Mouse (Mus musculus) liver, embryonic 13.5 days (tissue): ENCODE data around the gene Kif5c. TPM values are rescaled to one million over a fixed set of nuclear protein-coding genes. Genes with fewer than 3 reads are reported as not detected.
A peak's percentile ranks its signal among the peaks of the same experiment; 100 is the strongest.

Source experiments
- ATAC-seq: fragments of 200-750 bp; cut with Nextera tagmentation; 2 replicates; pipeline ENCODE4 v1.8.0; 2017; ENCODE audit warnings: low read depth, mild to moderate bottlenecking, moderate number of reproducible peaks, moderate library complexity
- DNase-seq: peaks from one replicate; pipeline ENCODE4 v3.0.0; 2022
- H3K27ac ChIP-seq: fragments of 300-500 bp; sonication (generic); 2 replicates; pipeline ENCODE4 v1.5.1; 2015; ENCODE audit warnings: moderate library complexity, mild to moderate bottlenecking, inconsistent platforms
- H3K27me3 ChIP-seq: fragments of 300-500 bp; sonication (generic); 2 replicates; pipeline ENCODE4 v1.6.1; 2015; ENCODE audit warnings: mild to moderate bottlenecking, inconsistent platforms
- H3K36me3 ChIP-seq: fragments of 300-500 bp; sonication (generic); 2 replicates; pipeline ENCODE4 v1.6.1; 2015; ENCODE audit warnings: mild to moderate bottlenecking, inconsistent platforms
- H3K4me1 ChIP-seq: fragments of 300-500 bp; sonication (generic); replicated peaks from 2 replicates; pipeline ENCODE4 v1.6.1; 2015; ENCODE audit warnings: inconsistent platforms
- H3K4me2 ChIP-seq: fragments of 300-500 bp; sonication (generic); 2 replicates; pipeline ENCODE4 v1.6.1; 2015; ENCODE audit warnings: inconsistent platforms, mild to moderate bottlenecking, moderate library complexity
- H3K4me3 ChIP-seq: fragments of 300-500 bp; sonication (generic); replicated peaks from 2 replicates; pipeline ENCODE4 v1.5.1; 2015; ENCODE audit warnings: mild to moderate bottlenecking, inconsistent platforms
- H3K9ac ChIP-seq: fragments of 300-500 bp; sonication (generic); 2 replicates; pipeline ENCODE4 v1.6.1; 2015; ENCODE audit warnings: mild to moderate bottlenecking, inconsistent platforms
- H3K9me3 ChIP-seq: fragments of 300-500 bp; sonication (generic); replicated peaks from 2 replicates; pipeline ENCODE4 v1.6.1; 2016; ENCODE audit warnings: inconsistent platforms
- WGBS: fragments of 180-500 bp; shearing (Covaris S2); methylation state at CpG from one replicate; pipeline ENCODE4 v1.1.7; 2015; ENCODE audit not compliant: insufficient replicate concordance; 5-methylcytosine and 5-hydroxymethylcytosine counted together
- polyA plus RNA-seq: library from polyadenylated mRNA; unstranded; fragments of >200 nt; fragmentation: Nextera tagmentation; extraction: Ambion mirVana; gene quantifications from 2 replicates; pipeline ENCODE4 v1.2.1, GENCODE M21; 2015

Gene Kif5c
- polyA plus RNA-seq, 1 experiment from 2014 or later: 0.20 TPM

- no peak overlapping the region for H3K27ac ChIP-seq
- H3K4me2 ChIP-seq: no peak overlapping the region
- H3K36me3 ChIP-seq: no peaks in the 10 kb centered on the region
- 29% methylated on average over 4 of the region's 4 CpGs for WGBS
- DNase-seq (no peak), ATAC-seq (no peak)
- H3K4me3 ChIP-seq: no peak overlapping the region
- no peaks in the 10 kb centered on the region for H3K9me3 ChIP-seq
- H3K4me1 ChIP-seq: peaks cover 7% of the 10 kb centered on the region; the same call in 1 of the 2 replicates
- H3K27me3 ChIP-seq: no peaks in the 10 kb centered on the region
- no peak overlapping the region for H3K9ac ChIP-seq
Measured at GRCm38 (mm10) chr2:49811871-49812363, 192.8 kb downstream of the Kif5c start.

GRCm38 (mm10) chr2:49813151-49813550 is 194.1 kb downstream of the Kif5c start:
- WGBS: 35% methylated on average over 4 of the region's 4 CpGs
- Histone ChIP-seq H3K9ac (no peak overlapping the region), H3K4me1 (peaks cover 7% of the 10 kb centered on the region; the same call in 1 of the 2 replicates), H3K4me2 (no peak overlapping the region), H3K36me3 (no peaks in the 10 kb centered on the region), H3K9me3 (no peaks in the 10 kb centered on the region), H3K27ac (no peak overlapping the region), H3K27me3 (no peaks in the 10 kb centered on the region), H3K4me3 (no peak overlapping the region)
- DNase-seq (no peak), ATAC-seq (no peak)

- Histone ChIP-seq H3K4me3 (no peak overlapping the region), H3K27ac (no peak overlapping the region), H3K9me3 (no peaks in the 10 kb centered on the region), H3K9ac (no peak overlapping the region), H3K4me2 (no peak overlapping the region), H3K4me1 (peaks cover 7% of the 10 kb centered on the region; the same call in 1 of the 2 replicates), H3K36me3 (no peaks in the 10 kb centered on the region), H3K27me3 (no peaks in the 10 kb centered on the region)
- ATAC-seq: peak; percentile 29; the same call in 1 of the 2 replicates
- DNase-seq: no peak
- WGBS: 22% methylated on average over 6 of the region's 6 CpGs
Measured at GRCm38 (mm10) chr2:49814011-49814410, 194.9 kb downstream of the Kif5c start.

- Histone ChIP-seq H3K27me3 (no peaks in the 10 kb centered on the region), H3K27ac (no peak overlapping the region), H3K9me3 (no peaks in the 10 kb centered on the region), H3K4me3 (no peak overlapping the region), H3K4me2 (no peak overlapping the region), H3K9ac (no peak overlapping the region), H3K4me1 (peaks cover 7% of the 10 kb centered on the region; the same call in 1 of the 2 replicates), H3K36me3 (no peaks in the 10 kb centered on the region)
- DNase-seq (no peak), ATAC-seq (no peak)
- WGBS: 44% methylated on average over 3 of the region's 3 CpGs
Measured at GRCm38 (mm10) chr2:49815696-49816320, 196.7 kb downstream of the Kif5c start.

GRCm38 (mm10) chr2:49816549-49816948 is 197.5 kb downstream of the Kif5c start:
- Histone ChIP-seq H3K4me1 (peaks cover 7% of the 10 kb centered on the region; the same call in 1 of the 2 replicates), H3K36me3 (no peaks in the 10 kb centered on the region), H3K9ac (no peak overlapping the region), H3K4me2 (no peak overlapping the region), H3K9me3 (no peaks in the 10 kb centered on the region), H3K27me3 (no peaks in the 10 kb centered on the region), H3K4me3 (no peak overlapping the region), H3K27ac (no peak overlapping the region)
- ATAC-seq (no peak), DNase-seq (no peak)
- 70% methylated on average over 5 of the region's 5 CpGs for WGBS

- DNase-seq: no peak
- no peak for ATAC-seq
- Histone ChIP-seq H3K36me3 (no peaks in the 10 kb centered on the region), H3K9me3 (no peaks in the 10 kb centered on the region), H3K4me1 (peaks cover 7% of the 10 kb centered on the region; the same call in 1 of the 2 replicates), H3K9ac (no peak overlapping the region), H3K27ac (no peak overlapping the region), H3K4me2 (no peak overlapping the region), H3K27me3 (no peaks in the 10 kb centered on the region), H3K4me3 (no peak overlapping the region)
- 79% methylated on average over 3 of the region's 3 CpGs for WGBS
Measured at GRCm38 (mm10) chr2:49817151-49817550, 198.1 kb downstream of the Kif5c start.

GRCm38 (mm10) chr2:49818126-49818525 is 199.0 kb downstream of the Kif5c start:
- no peaks in the 10 kb centered on the region for H3K36me3 ChIP-seq
- H3K27me3 ChIP-seq: no peaks in the 10 kb centered on the region
- peaks cover 7% of the 10 kb centered on the region; the same call in 1 of the 2 replicates for H3K4me1 ChIP-seq
- 71% methylated on average over 5 of the region's 5 CpGs for WGBS
- no peak for DNase-seq
- ATAC-seq: no peak
- no peak overlapping the region for H3K4me2 ChIP-seq
- H3K27ac ChIP-seq: no peak overlapping the region
- no peak overlapping the region for H3K4me3 ChIP-seq
- no peaks in the 10 kb centered on the region for H3K9me3 ChIP-seq
- no peak overlapping the region for H3K9ac ChIP-seq

GRCm38 (mm10) chr2:49822312-49822711 is 203.2 kb downstream of the Kif5c start:
- no peaks in the 10 kb centered on the region for H3K36me3 ChIP-seq
- no peaks in the 10 kb centered on the region for H3K27me3 ChIP-seq
- H3K9me3 ChIP-seq: no peaks in the 10 kb centered on the region
- WGBS: 64% methylated on average over 1 of the region's 1 CpGs
- H3K4me3 ChIP-seq: no peak overlapping the region
- no peaks in the 10 kb centered on the region for H3K4me1 ChIP-seq
- DNase-seq (no peak), ATAC-seq (no peak)
- no peak overlapping the region for H3K9ac ChIP-seq
- H3K27ac ChIP-seq: no peak overlapping the region
- H3K4me2 ChIP-seq: no peak overlapping the region

Other genes with a start within 250 kb of the Kif5c start
- gene Epc2, start 167.8 kb upstream of the Kif5c start, polyA plus RNA-seq: 2.1 and 2.3 TPM in 2 replicates
- 0.05 TPM in 1 of 2 replicates, not detected in the other for gene Lypd6b, start 168.4 kb downstream of the Kif5c start, polyA plus RNA-seq